Mouse (Mus musculus) E14TG2a.4 (cell line): Measurements from ENCODE around the gene Ppp1r16b.

Experiments
- CTCF ChIP-seq: conservative IDR thresholded peaks from 2 replicates; pipeline ENCODE4 v1.5.1; 2014; ENCODE audit warnings: low read length
- NANOG ChIP-seq: IDR thresholded peaks from 2 replicates; pipeline ENCODE4 v1.6.1; 2014; ENCODE audit warnings: borderline replicate concordance, low read length, mixed read lengths

DNA sequence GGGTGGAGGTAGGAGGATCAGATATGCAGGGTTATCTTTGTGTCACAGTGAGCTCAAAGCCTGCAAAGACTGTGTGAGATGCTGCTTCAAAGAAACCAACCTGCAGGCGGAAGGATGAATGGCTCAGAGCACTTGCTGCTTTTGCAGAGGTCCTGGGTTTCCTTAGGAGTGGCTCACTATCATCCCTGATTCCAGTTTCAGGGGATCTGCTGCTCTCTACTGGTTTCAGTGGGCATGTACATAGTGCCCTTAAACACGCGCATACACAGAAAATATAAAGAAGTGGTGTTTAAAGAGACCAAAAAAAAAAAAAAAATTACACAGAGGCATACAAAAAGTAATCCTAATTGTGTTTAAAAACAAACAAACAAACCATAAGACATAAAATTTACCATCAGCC, 36.3 kb upstream of the Ppp1r16b start:
- TF ChIP-seq CTCF (peak; percentile 38), NANOG (no peak)
